ENCODE assay signal across 8 mouse cellular contexts in genomic region chr19:8966198-8966589, GRCm38 (mm10). TPM values are rescaled to one million over a fixed set of nuclear protein-coding genes. Genes with fewer than 3 reads are reported as not detected.
DNase-seq lines count a peak whose midpoint lies in the region; ATAC-seq and TF ChIP-seq lines count a peak whose summit lies in the region.

No protein-coding gene starts in this region.

- TF ChIP-seq CTCF in bone marrow, adult 2 months (IDR thresholded peaks at IDR 0.05; ENCODE audit: control insufficient read depth, insufficient read depth, low read length) = no peak

- peaks cover 6 to 14% of the 10 kb centered on the region in 2 experiments for H3K4me1 ChIP-seq in heart, embryonic 14.5 days (ENCODE audit: control insufficient read depth in 2 of 2, insufficient read depth in 2 of 2, low read length in 2 of 2)
- no peaks in the 10 kb centered on the region for H3K4me1 ChIP-seq in bone marrow, adult 2 months (ENCODE audit: control insufficient read depth, insufficient read depth, low read length)
- H3K4me1 ChIP-seq in hindbrain, embryonic 14.5 days (replicated peaks; ENCODE audit: control insufficient read depth, insufficient read depth, low read length) = peaks cover 20% of the 10 kb centered on the region
- peaks cover 24% of the 10 kb centered on the region for H3K4me1 ChIP-seq in midbrain, embryonic 12.5 days

- peak overlapping the region; percentile 92 to 96 for H3K27ac ChIP-seq in heart, embryonic 14.5 days (replicated peaks in 1 of 2; ENCODE audit: control insufficient read depth in 1 of 2, insufficient read depth in 1 of 2, low read depth in 2 of 2, low read length in 2 of 2)
- peak overlapping the region; percentile 79 for H3K27ac ChIP-seq in bone marrow, adult 2 months (ENCODE audit: control insufficient read depth, insufficient read depth, low read depth, low read length, poor library complexity)
- H3K27ac ChIP-seq in hindbrain, embryonic 14.5 days = peak overlapping the region; percentile 79
- peak overlapping the region; percentile 78 for H3K27ac ChIP-seq in midbrain, embryonic 12.5 days (replicated peaks)

- no peak for ATAC-seq in heart, embryonic 14.5 days (ENCODE audit: insufficient number of reproducible peaks, insufficient read depth, low FRiP score, low read depth)
- no peak for ATAC-seq in hindbrain, embryonic 14.5 days (ENCODE audit: low FRiP score)
- ATAC-seq in midbrain, embryonic 12.5 days (ENCODE audit: low FRiP score, low read depth) = no peak
- ATAC-seq in inflammation-experienced regulatory T-cells, adult 6 months = no peak

- H3K4me2 ChIP-seq in heart, embryonic 14.5 days (ENCODE audit: low read length) = peak overlapping the region; percentile 81
- H3K4me2 ChIP-seq in hindbrain, embryonic 14.5 days (replicated peaks) = peak overlapping the region; percentile 48
- peak overlapping the region; percentile 54 for H3K4me2 ChIP-seq in midbrain, embryonic 12.5 days (replicated peaks)

- WGBS in heart, embryonic 14.5 days = 31% methylated on average over 5 of the region's 5 CpGs
- 32% methylated on average over 5 of the region's 5 CpGs for WGBS in bone marrow, adult 2 months
- 43% methylated on average over 5 of the region's 5 CpGs for WGBS in hindbrain, embryonic 14.5 days
- 52% methylated on average over 5 of the region's 5 CpGs for WGBS in midbrain, embryonic 12.5 days

- no peaks in the 10 kb centered on the region for H3K27me3 ChIP-seq in heart, embryonic 14.5 days (ENCODE audit: control insufficient read depth, insufficient read depth, low read length)
- H3K27me3 ChIP-seq in hindbrain, embryonic 14.5 days (ENCODE audit: control insufficient read depth, insufficient read depth, low read length) = no peaks in the 10 kb centered on the region
- H3K27me3 ChIP-seq in midbrain, embryonic 12.5 days = no peaks in the 10 kb centered on the region

- no peak for DNase-seq in heart, postnatal 4 days
- no peak for DNase-seq in hindbrain, embryonic 14.5 days (ENCODE audit: low spot score)
- no peak for DNase-seq in adrenal gland, postnatal 36 days
- no peak for DNase-seq in right cerebral cortex, postnatal 36 days (ENCODE audit: low spot score in 2 of 2)

- H3K36me3 ChIP-seq in heart, embryonic 14.5 days (ENCODE audit: control insufficient read depth, insufficient read depth, low read length) = peaks cover 80% of the 10 kb centered on the region
- peaks cover 78% of the 10 kb centered on the region for H3K36me3 ChIP-seq in hindbrain, embryonic 14.5 days (replicated peaks; ENCODE audit: control insufficient read depth, insufficient read depth)
- peaks cover 77% of the 10 kb centered on the region for H3K36me3 ChIP-seq in midbrain, embryonic 12.5 days

- H3K9ac ChIP-seq in heart, embryonic 14.5 days (ENCODE audit: low read length) = peak overlapping the region; percentile 77
- H3K9ac ChIP-seq in hindbrain, embryonic 14.5 days = peak overlapping the region; percentile 57
- H3K9ac ChIP-seq in midbrain, embryonic 12.5 days (replicated peaks) = peak overlapping the region; percentile 66

- H3K9me3 ChIP-seq in heart, embryonic 14.5 days (ENCODE audit: control insufficient read depth, low read length) = no peaks in the 10 kb centered on the region
- no peaks in the 10 kb centered on the region for H3K9me3 ChIP-seq in hindbrain, embryonic 14.5 days (ENCODE audit: control insufficient read depth, low read length)
- H3K9me3 ChIP-seq in midbrain, embryonic 12.5 days = no peaks in the 10 kb centered on the region

- TF ChIP-seq POLR2A in bone marrow, adult 2 months (IDR thresholded peaks at IDR 0.05; ENCODE audit: borderline replicate concordance, control insufficient read depth, low read depth, low read length) = no peak

- peak overlapping the region; percentile 71 to 77 for H3K4me3 ChIP-seq in heart, embryonic 14.5 days (ENCODE audit: control insufficient read depth in 1 of 2, insufficient read depth in 1 of 2, low read depth in 1 of 2, low read length in 2 of 2)
- peak overlapping the region; percentile 73 for H3K4me3 ChIP-seq in bone marrow, adult 2 months (replicated peaks; ENCODE audit: control insufficient read depth, low read depth, low read length)
- peak overlapping the region; percentile 85 for H3K4me3 ChIP-seq in hindbrain, embryonic 14.5 days (replicated peaks; ENCODE audit: low read length)
- H3K4me3 ChIP-seq in midbrain, embryonic 12.5 days = peak overlapping the region; percentile 63

RNA-seq across cellular contexts. Expression of gene Eef1g, which starts 0.6 kb away (rescaled TPM):
- 234 and 253 TPM in 2 replicates for polyA plus RNA-seq in heart, embryonic 14.5 days (2014; fragmentation: Nextera tagmentation; extraction: Ambion mirVana)
- 100 to 1,000 TPM; 357 to 371 TPM for total RNA-seq in heart, postnatal 4 days (2021)
- polyA plus RNA-seq in bone marrow, adult 2 months (2011; ENCODE audit: insufficient read depth, insufficient read length, low replicate concordance, missing spikeins) = 129 and 224 TPM in 2 replicates
- 308 and 316 TPM in 2 replicates for polyA plus RNA-seq in hindbrain, embryonic 14.5 days (2014; fragmentation: Nextera tagmentation; extraction: Ambion mirVana)
- polyA plus RNA-seq in midbrain, embryonic 12.5 days (2016; fragmentation: Nextera tagmentation; extraction: Ambion mirVana) = 338 and 351 TPM in 2 replicates
- polyA plus RNA-seq in inflammation-experienced regulatory T-cells, adult 6 months (2017; shearing (Covaris generic)) = 100 to 1,000 TPM; 465 to 725 (median 677) TPM
- 100 to 1,000 TPM; 331 to 363 TPM for total RNA-seq in adrenal gland, postnatal 36 days (2021)

RNA-seq across cellular contexts. Expression of gene Tut1, which starts 12.5 kb away (rescaled TPM):
- 14.5 and 15.6 TPM in 2 replicates for polyA plus RNA-seq in heart, embryonic 14.5 days (2014; fragmentation: Nextera tagmentation; extraction: Ambion mirVana)
- total RNA-seq in heart, postnatal 4 days (2021) = 1 to 10 TPM; 8.3 to 9.6 TPM
- 10.7 and 19.1 TPM in 2 replicates for polyA plus RNA-seq in bone marrow, adult 2 months (2011; ENCODE audit: insufficient read depth, insufficient read length, low replicate concordance, missing spikeins)
- polyA plus RNA-seq in hindbrain, embryonic 14.5 days (2014; fragmentation: Nextera tagmentation; extraction: Ambion mirVana) = 20.0 and 23.0 TPM in 2 replicates
- polyA plus RNA-seq in midbrain, embryonic 12.5 days (2016; fragmentation: Nextera tagmentation; extraction: Ambion mirVana) = 34.0 and 34.2 TPM in 2 replicates
- polyA plus RNA-seq in inflammation-experienced regulatory T-cells, adult 6 months (2017; shearing (Covaris generic)) = 10 to 100 TPM; 17.6 to 38.3 (median 35.3) TPM
- 10 to 100 TPM; 20.7 to 24.4 TPM for total RNA-seq in adrenal gland, postnatal 36 days (2021)

RNA-seq across cellular contexts. Expression of gene Ahnak, which starts 22.9 kb away (rescaled TPM):
- polyA plus RNA-seq in heart, embryonic 14.5 days (2014; fragmentation: Nextera tagmentation; extraction: Ambion mirVana) = 29.4 and 30.6 TPM in 2 replicates
- 100 to 1,000 TPM; 303 to 328 TPM for total RNA-seq in heart, postnatal 4 days (2021)
- 17.4 and 40.1 TPM in 2 replicates for polyA plus RNA-seq in bone marrow, adult 2 months (2011; ENCODE audit: insufficient read depth, insufficient read length, low replicate concordance, missing spikeins)
- polyA plus RNA-seq in hindbrain, embryonic 14.5 days (2014; fragmentation: Nextera tagmentation; extraction: Ambion mirVana) = 4.5 and 4.9 TPM in 2 replicates
- 7.6 and 12.2 TPM in 2 replicates for polyA plus RNA-seq in midbrain, embryonic 12.5 days (2016; fragmentation: Nextera tagmentation; extraction: Ambion mirVana)
- 10 to 100 TPM; 42.4 to 81.3 (median 54.5) TPM for polyA plus RNA-seq in inflammation-experienced regulatory T-cells, adult 6 months (2017; shearing (Covaris generic))
- total RNA-seq in adrenal gland, postnatal 36 days (2021) = 100 to 1,000 TPM; 114 to 197 TPM

RNA-seq across cellular contexts. Expression of gene Mta2, which starts 24.5 kb away (rescaled TPM):
- polyA plus RNA-seq in heart, embryonic 14.5 days (2014; fragmentation: Nextera tagmentation; extraction: Ambion mirVana) = 19.8 and 26.5 TPM in 2 replicates
- 10 to 100 TPM; 62.5 to 63.8 TPM for total RNA-seq in heart, postnatal 4 days (2021)
- 67.4 and 91.6 TPM in 2 replicates for polyA plus RNA-seq in bone marrow, adult 2 months (2011; ENCODE audit: insufficient read depth, insufficient read length, low replicate concordance, missing spikeins)
- polyA plus RNA-seq in hindbrain, embryonic 14.5 days (2014; fragmentation: Nextera tagmentation; extraction: Ambion mirVana) = 29.3 and 30.3 TPM in 2 replicates
- 189 and 192 TPM in 2 replicates for polyA plus RNA-seq in midbrain, embryonic 12.5 days (2016; fragmentation: Nextera tagmentation; extraction: Ambion mirVana)
- 10 to 100 TPM; 78.8 to 96.7 (median 81.2) TPM for polyA plus RNA-seq in inflammation-experienced regulatory T-cells, adult 6 months (2017; shearing (Covaris generic))
- total RNA-seq in adrenal gland, postnatal 36 days (2021) = 10 to 100 TPM; 88.0 to 88.6 TPM

RNA-seq across cellular contexts. Expression of gene Eml3, which starts 36.8 kb away (rescaled TPM):
- polyA plus RNA-seq in heart, embryonic 14.5 days (2014; fragmentation: Nextera tagmentation; extraction: Ambion mirVana) = 9.0 TPM in 2 replicates
- total RNA-seq in heart, postnatal 4 days (2021) = 10 to 100 TPM; 15.4 to 16.6 TPM
- polyA plus RNA-seq in bone marrow, adult 2 months (2011; ENCODE audit: insufficient read depth, insufficient read length, low replicate concordance, missing spikeins) = 31.1 and 54.7 TPM in 2 replicates
- polyA plus RNA-seq in hindbrain, embryonic 14.5 days (2014; fragmentation: Nextera tagmentation; extraction: Ambion mirVana) = 5.8 and 6.1 TPM in 2 replicates
- polyA plus RNA-seq in midbrain, embryonic 12.5 days (2016; fragmentation: Nextera tagmentation; extraction: Ambion mirVana) = 14.9 and 15.8 TPM in 2 replicates
- polyA plus RNA-seq in inflammation-experienced regulatory T-cells, adult 6 months (2017; shearing (Covaris generic)) = 10 to 100 TPM; 20.3 to 25.7 (median 20.4) TPM
- total RNA-seq in adrenal gland, postnatal 36 days (2021) = 10 to 100 TPM; 46.9 to 59.1 TPM
